Mouse (Mus musculus): Measurements from ENCODE around the gene 2610001J05Rik. TPM values are rescaled to one million over a fixed set of nuclear protein-coding genes. Genes with fewer than 3 reads are reported as not detected.
A peak's percentile ranks its signal among the peaks of the same experiment; 100 is the strongest.

Gene 2610001J05Rik
- total and polyA plus RNA-seq, 2 experiments = 10.1 to 23.4 TPM

GRCm38 (mm10) chr6:13873959-13874358 lies 2.6 kb upstream of the 2610001J05Rik start:
- Histone ChIP-seq H3K4me1 (ENCODE audit: control insufficient read depth, insufficient read depth, low read length) (peaks cover 7% of the 10 kb centered on the region), H3K36me3 (ENCODE audit: control insufficient read depth, insufficient read depth, low read length) (no peaks in the 10 kb centered on the region; the same call in 1 of the 2 replicates), H3K27ac (replicated peaks; ENCODE audit: insufficient read depth, low read depth, low read length) (no peak overlapping the region), H3K9ac (ENCODE audit: low read depth, low read length) (no peak overlapping the region), H3K27me3 (ENCODE audit: control insufficient read depth, insufficient read depth, low read length) (no peaks in the 10 kb centered on the region), H3K79me2 (ENCODE audit: control insufficient read depth, insufficient read depth, low read length) (no peaks in the 10 kb centered on the region), H3K4me3 (ENCODE audit: insufficient read depth, low read depth, low read length) (no peak overlapping the region)
- peak; percentile 7 for DNase-seq (ENCODE audit: extremely low read depth, low read depth, low spot score)
- WGBS = 84% methylated on average over 2 of the region's 2 CpGs
- TF ChIP-seq CTCF (IDR thresholded peaks at IDR 0.05; ENCODE audit: low read depth, low read length) (no peak), POLR2A (IDR thresholded peaks at IDR 0.05; ENCODE audit: extremely low read depth, insufficient read depth, low read length) (no peak)

GRCm38 (mm10) chr6:13872076-13872475 lies 758 bp upstream of the 2610001J05Rik start:
- H3K79me2 ChIP-seq (ENCODE audit: control insufficient read depth, insufficient read depth, low read length) = no peaks in the 10 kb centered on the region
- WGBS = 65% methylated on average over 7 of the region's 7 CpGs
- H3K27me3 ChIP-seq (ENCODE audit: control insufficient read depth, insufficient read depth, low read length) = no peaks in the 10 kb centered on the region
- no peak overlapping the region for H3K27ac ChIP-seq (replicated peaks; ENCODE audit: insufficient read depth, low read depth, low read length)
- H3K9ac ChIP-seq (ENCODE audit: low read depth, low read length) = no peak overlapping the region
- TF ChIP-seq CTCF (IDR thresholded peaks at IDR 0.05; ENCODE audit: low read depth, low read length) (no peak), POLR2A (IDR thresholded peaks at IDR 0.05; ENCODE audit: extremely low read depth, insufficient read depth, low read length) (no peak)
- H3K4me1 ChIP-seq (ENCODE audit: control insufficient read depth, insufficient read depth, low read length) = peaks cover 7% of the 10 kb centered on the region
- H3K4me3 ChIP-seq (ENCODE audit: insufficient read depth, low read depth, low read length) = peak overlapping the region; percentile 61; the same call in 1 of the 2 replicates
- peak; percentile 29 for DNase-seq (ENCODE audit: extremely low read depth, low read depth, low spot score)
- peaks cover 5% of the 10 kb centered on the region for H3K36me3 ChIP-seq (ENCODE audit: control insufficient read depth, insufficient read depth, low read length)

GRCm38 (mm10) chr6:13871625-13871958 lies 274 bp upstream of the 2610001J05Rik start:
- H3K27me3 ChIP-seq (ENCODE audit: control insufficient read depth, insufficient read depth, low read length) = no peaks in the 10 kb centered on the region
- H3K27ac ChIP-seq (replicated peaks; ENCODE audit: insufficient read depth, low read depth, low read length) = no peak overlapping the region
- peaks cover 5% of the 10 kb centered on the region for H3K36me3 ChIP-seq (ENCODE audit: control insufficient read depth, insufficient read depth, low read length)
- no peaks in the 10 kb centered on the region for H3K79me2 ChIP-seq (ENCODE audit: control insufficient read depth, insufficient read depth, low read length)
- H3K4me1 ChIP-seq (ENCODE audit: control insufficient read depth, insufficient read depth, low read length) = peaks cover 7% of the 10 kb centered on the region
- H3K9ac ChIP-seq (ENCODE audit: low read depth, low read length) = peak overlapping the region; percentile 32; the same call in 1 of the 2 replicates
- WGBS = 1% methylated on average over 7 of the region's 7 CpGs
- DNase-seq (ENCODE audit: extremely low read depth, low read depth, low spot score) = no peak
- peak overlapping the region; percentile 61 for H3K4me3 ChIP-seq (ENCODE audit: insufficient read depth, low read depth, low read length)
- TF ChIP-seq POLR2A (IDR thresholded peaks at IDR 0.05; ENCODE audit: extremely low read depth, insufficient read depth, low read length) (no peak), CTCF (IDR thresholded peaks at IDR 0.05; ENCODE audit: low read depth, low read length) (no peak)

GRCm38 (mm10) chr6:13870289-13870741 lies 1.0 kb downstream of the 2610001J05Rik start:
- Histone ChIP-seq H3K79me2 (ENCODE audit: control insufficient read depth, insufficient read depth, low read length) (no peaks in the 10 kb centered on the region), H3K27ac (replicated peaks; ENCODE audit: insufficient read depth, low read depth, low read length) (no peak overlapping the region), H3K9ac (ENCODE audit: low read depth, low read length) (no peak overlapping the region), H3K4me3 (ENCODE audit: insufficient read depth, low read depth, low read length) (no peak overlapping the region), H3K36me3 (ENCODE audit: control insufficient read depth, insufficient read depth, low read length) (peaks cover 5% of the 10 kb centered on the region), H3K27me3 (ENCODE audit: control insufficient read depth, insufficient read depth, low read length) (no peaks in the 10 kb centered on the region), H3K4me1 (ENCODE audit: control insufficient read depth, insufficient read depth, low read length) (peaks cover 7% of the 10 kb centered on the region)
- no peak for TF ChIP-seq POLR2A (IDR thresholded peaks at IDR 0.05; ENCODE audit: extremely low read depth, insufficient read depth, low read length)
- TF ChIP-seq CTCF (IDR thresholded peaks at IDR 0.05; ENCODE audit: low read depth, low read length) = no peak
- 61% methylated on average over 12 of the region's 12 CpGs for WGBS
- DNase-seq (ENCODE audit: extremely low read depth, low read depth, low spot score) = peak; percentile 18

- no peak for DNase-seq (ENCODE audit: extremely low read depth, low read depth, low spot score)
- Histone ChIP-seq H3K4me1 (ENCODE audit: control insufficient read depth, insufficient read depth, low read length) (no peaks in the 10 kb centered on the region), H3K4me3 (ENCODE audit: insufficient read depth, low read depth, low read length) (no peak overlapping the region), H3K36me3 (ENCODE audit: control insufficient read depth, insufficient read depth, low read length) (no peaks in the 10 kb centered on the region), H3K79me2 (ENCODE audit: control insufficient read depth, insufficient read depth, low read length) (no peaks in the 10 kb centered on the region), H3K27me3 (ENCODE audit: control insufficient read depth, insufficient read depth, low read length) (no peaks in the 10 kb centered on the region), H3K9ac (ENCODE audit: low read depth, low read length) (no peak overlapping the region), H3K27ac (replicated peaks; ENCODE audit: insufficient read depth, low read depth, low read length) (no peak overlapping the region)
- WGBS = 84% methylated on average over 1 of the region's 1 CpGs
- TF ChIP-seq POLR2A (IDR thresholded peaks at IDR 0.05; ENCODE audit: extremely low read depth, insufficient read depth, low read length) = no peak
- TF ChIP-seq CTCF (IDR thresholded peaks at IDR 0.05; ENCODE audit: low read depth, low read length) = no peak
Measured at GRCm38 (mm10) chr6:13860596-13860995, 10.7 kb downstream of the 2610001J05Rik start.

- no peak for TF ChIP-seq POLR2A (IDR thresholded peaks at IDR 0.05; ENCODE audit: extremely low read depth, insufficient read depth, low read length)
- no peak for TF ChIP-seq CTCF (IDR thresholded peaks at IDR 0.05; ENCODE audit: low read depth, low read length)
- H3K4me1 ChIP-seq (ENCODE audit: control insufficient read depth, insufficient read depth, low read length) = no peaks in the 10 kb centered on the region
- no peak overlapping the region for H3K9ac ChIP-seq (ENCODE audit: low read depth, low read length)
- no peak overlapping the region for H3K27ac ChIP-seq (replicated peaks; ENCODE audit: insufficient read depth, low read depth, low read length)
- no peak for DNase-seq (ENCODE audit: extremely low read depth, low read depth, low spot score)
- no peak overlapping the region for H3K4me3 ChIP-seq (ENCODE audit: insufficient read depth, low read depth, low read length)
- H3K79me2 ChIP-seq (ENCODE audit: control insufficient read depth, insufficient read depth, low read length) = no peaks in the 10 kb centered on the region
- no peaks in the 10 kb centered on the region for H3K27me3 ChIP-seq (ENCODE audit: control insufficient read depth, insufficient read depth, low read length)
- WGBS = 74% methylated on average over 6 of the region's 6 CpGs
- H3K36me3 ChIP-seq (ENCODE audit: control insufficient read depth, insufficient read depth, low read length) = no peaks in the 10 kb centered on the region
Measured at GRCm38 (mm10) chr6:13859877-13860585, 11.3 kb downstream of the 2610001J05Rik start.
